Mouse (Mus musculus) neutrophil, adult 65 days (primary cell): Measurements from ENCODE around the gene Clcn3. TPM values are rescaled to one million over a fixed set of nuclear protein-coding genes. Genes with fewer than 3 reads are reported as not detected.

Source experiments
- total RNA-seq: library from RNA; stranded (reverse); gene quantifications from 2 replicates; pipeline ENCODE4 v1.2.4, GENCODE M21; 2023

Gene Clcn3
- 14.3 and 19.4 TPM in 2 replicates for total RNA-seq

GRCm38 (mm10) chr8:60982701-60983687, at the start of gene Clcn3:
Gene Clcn3 (minus strand): TSS chr8:60983300.

DNA sequence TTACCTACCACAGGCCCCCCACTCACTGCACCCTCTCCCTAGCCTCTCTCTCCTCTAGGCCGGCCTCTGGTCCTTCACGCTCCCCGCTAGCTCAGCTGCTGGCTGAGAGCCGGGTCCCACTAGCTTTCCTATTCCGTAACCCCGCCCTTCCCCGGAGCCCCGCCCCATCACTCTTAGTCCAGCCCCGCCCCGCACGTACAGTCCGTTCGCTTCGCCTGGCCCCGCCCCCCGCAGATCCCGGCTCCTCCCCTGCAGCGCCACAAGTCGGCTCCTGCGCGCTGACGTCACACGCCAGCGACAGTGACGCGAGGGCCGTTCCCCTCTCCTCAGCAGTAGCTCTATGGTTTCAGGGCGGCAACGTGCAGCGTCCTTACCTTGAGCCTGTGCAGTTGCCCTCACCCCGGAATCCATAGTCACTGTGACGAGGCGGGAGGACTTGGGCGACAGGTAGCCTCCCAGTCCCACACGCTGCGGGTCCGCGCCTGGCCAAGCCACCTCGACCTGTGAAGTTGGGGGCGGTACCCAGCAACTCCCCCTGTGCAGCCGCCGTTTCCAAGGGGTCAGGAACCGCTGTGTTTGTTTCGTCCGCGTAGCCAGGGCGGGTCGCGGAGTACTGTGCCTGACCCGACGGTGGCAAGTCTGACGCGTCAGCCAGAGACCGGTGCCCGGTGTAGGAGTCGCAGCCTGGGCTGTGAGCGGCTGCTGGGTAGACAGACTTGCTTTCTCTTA, 10.0 kb upstream of the Clcn3 start, which contains the start of gene Nek1:
Gene Nek1, plus strand, starts transcription at position 286 of the 729 bp plus-strand sequence.

GRCm38 (mm10) chr8:60889843-60890519, 93.1 kb downstream of the Clcn3 start, which contains the start of gene Hpf1:
Gene Hpf1 (plus strand): TSS chr8:60890418.

Other genes starting within 250 kb of the Clcn3 start
- 25.1 and 25.3 TPM in 2 replicates for gene Hpf1, start 92.9 kb downstream of the Clcn3 start, total RNA-seq
- 3.1 and 3.3 TPM in 2 replicates for gene Nek1, start 9.9 kb upstream of the Clcn3 start, total RNA-seq
- 3.1 and 6.2 TPM in 2 replicates for gene Sh3rf1, start 240.6 kb upstream of the Clcn3 start, total RNA-seq